Mouse (Mus musculus): Measurements from ENCODE around the gene Mef2d. TPM values are rescaled to one million over a fixed set of nuclear protein-coding genes. Genes with fewer than 3 reads are reported as not detected.

Gene Mef2d
- polyA plus RNA-seq, 1 experiment = 17.6 TPM

DNA sequence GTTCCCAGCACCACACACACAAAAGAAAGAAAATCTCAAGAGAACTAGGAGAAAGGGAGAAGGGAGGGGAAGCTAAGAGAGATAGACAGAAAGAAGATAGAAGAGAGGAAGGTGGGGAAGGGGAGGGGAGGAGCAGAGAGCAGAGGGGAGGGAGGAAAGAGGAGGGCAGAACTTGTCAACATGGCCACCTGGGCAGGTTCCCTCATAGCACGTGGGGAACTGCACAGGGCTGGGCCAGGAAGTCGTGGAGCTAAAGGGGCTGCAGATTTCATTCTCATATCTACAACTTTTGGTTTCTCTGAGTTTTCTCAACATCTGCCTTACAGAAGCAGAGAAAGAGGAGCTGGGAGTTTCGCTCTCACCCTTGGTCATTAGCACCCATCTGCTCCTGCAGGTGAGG, 14.5 kb upstream of the Mef2d start:
- no peak overlapping the region for H3K4me3 ChIP-seq (ENCODE audit: control insufficient read depth, low read depth, low read length)
- no peaks in the 10 kb centered on the region for H3K36me3 ChIP-seq (ENCODE audit: control insufficient read depth, insufficient read depth, low read length)
- TF ChIP-seq POLR2A (IDR thresholded peaks at IDR 0.05; ENCODE audit: control insufficient read depth, low read depth, low read length) (no peak), CTCF (IDR thresholded peaks at IDR 0.05; ENCODE audit: control insufficient read depth, insufficient read depth, insufficient replicate concordance, low read depth, low read length) (no peak)
- no peak overlapping the region for H3K27ac ChIP-seq (ENCODE audit: control insufficient read depth, insufficient read depth, low read depth, low read length)
- no peaks in the 10 kb centered on the region for H3K27me3 ChIP-seq (ENCODE audit: control insufficient read depth, insufficient read depth, low read length)
- no peaks in the 10 kb centered on the region for H3K4me1 ChIP-seq (ENCODE audit: control insufficient read depth, insufficient read depth, low read length)

DNA sequence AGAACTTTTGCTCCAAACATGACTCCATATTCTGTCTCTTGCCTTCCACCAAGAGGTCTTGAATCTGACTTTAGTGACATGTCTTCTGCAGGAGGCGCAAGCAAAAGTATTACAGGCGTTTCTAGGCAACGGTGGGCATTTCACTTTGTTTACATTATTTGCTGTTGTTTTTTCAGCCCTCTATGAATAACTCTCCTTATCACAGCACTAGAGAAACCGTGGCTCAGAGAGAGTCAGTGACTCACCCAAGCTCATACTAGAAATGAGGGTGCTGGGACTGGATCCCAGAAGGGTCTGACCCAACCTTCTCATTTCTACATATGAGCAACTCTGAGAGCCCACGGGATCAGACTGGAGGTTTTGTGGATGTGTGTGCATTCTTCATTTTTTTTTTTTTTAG, 14.1 kb upstream of the Mef2d start:
- H3K4me3 ChIP-seq (ENCODE audit: control insufficient read depth, low read depth, low read length) = no peak overlapping the region

DNA sequence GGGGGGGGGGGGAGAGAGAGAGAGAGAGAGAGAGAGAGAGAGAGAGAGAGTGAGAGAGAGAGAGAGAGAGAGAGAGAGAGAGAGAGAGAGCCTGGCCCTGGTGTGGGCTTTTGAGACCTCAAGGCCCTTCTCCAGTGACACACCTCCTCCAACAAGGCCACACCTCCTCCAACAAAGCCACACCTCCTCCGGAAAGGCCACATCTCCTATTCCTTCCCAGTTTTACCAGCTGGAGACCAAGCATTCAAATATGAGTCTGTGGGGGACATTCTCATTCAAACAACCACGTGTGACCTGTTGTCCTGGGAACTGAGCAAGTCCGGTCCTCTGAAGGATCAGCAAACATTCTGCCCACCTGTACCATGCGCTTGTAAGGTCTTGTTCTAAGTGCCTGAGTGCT, 13.2 kb upstream of the Mef2d start:
- Histone ChIP-seq H3K27ac (ENCODE audit: control insufficient read depth, insufficient read depth, low read depth, low read length) (no peak overlapping the region), H3K36me3 (ENCODE audit: control insufficient read depth, insufficient read depth, low read length) (no peaks in the 10 kb centered on the region), H3K27me3 (ENCODE audit: control insufficient read depth, insufficient read depth, low read length) (no peaks in the 10 kb centered on the region), H3K4me3 (ENCODE audit: control insufficient read depth, low read depth, low read length) (no peak overlapping the region), H3K4me1 (ENCODE audit: control insufficient read depth, insufficient read depth, low read length) (no peaks in the 10 kb centered on the region)
- TF ChIP-seq CTCF (IDR thresholded peaks at IDR 0.05; ENCODE audit: control insufficient read depth, insufficient read depth, insufficient replicate concordance, low read depth, low read length) = no peak
- TF ChIP-seq POLR2A (IDR thresholded peaks at IDR 0.05; ENCODE audit: control insufficient read depth, low read depth, low read length) = no peak

More for the DNA sequence above, 14.1 kb upstream of the Mef2d start:
- Histone ChIP-seq H3K27me3 (ENCODE audit: control insufficient read depth, insufficient read depth, low read length) (no peaks in the 10 kb centered on the region), H3K4me1 (ENCODE audit: control insufficient read depth, insufficient read depth, low read length) (no peaks in the 10 kb centered on the region), H3K27ac (ENCODE audit: control insufficient read depth, insufficient read depth, low read depth, low read length) (no peak overlapping the region), H3K36me3 (ENCODE audit: control insufficient read depth, insufficient read depth, low read length) (no peaks in the 10 kb centered on the region)
- TF ChIP-seq POLR2A (IDR thresholded peaks at IDR 0.05; ENCODE audit: control insufficient read depth, low read depth, low read length) (no peak), CTCF (IDR thresholded peaks at IDR 0.05; ENCODE audit: control insufficient read depth, insufficient read depth, insufficient replicate concordance, low read depth, low read length) (no peak)

DNA sequence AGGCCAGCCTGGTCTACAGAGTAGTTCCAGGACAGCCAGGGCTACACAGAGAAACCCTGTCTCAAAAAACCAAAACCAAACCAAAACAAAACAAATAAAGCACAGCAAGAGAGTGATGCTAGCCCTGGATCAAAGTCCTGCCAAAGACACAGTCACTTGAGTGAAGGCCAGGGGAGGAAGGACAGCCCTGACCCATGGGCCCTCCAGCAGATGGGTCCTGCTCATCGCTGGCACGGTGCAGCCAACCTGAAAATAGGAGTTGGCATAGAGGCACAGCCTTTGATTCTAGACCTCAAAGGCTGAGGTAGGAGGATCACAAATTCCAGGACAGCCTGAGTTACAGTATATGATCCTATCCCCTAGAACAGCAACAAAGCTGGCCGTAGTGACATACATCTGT, 11.1 kb upstream of the Mef2d start:
- Histone ChIP-seq H3K4me3 (ENCODE audit: control insufficient read depth, low read depth, low read length) (no peak overlapping the region), H3K27me3 (ENCODE audit: control insufficient read depth, insufficient read depth, low read length) (no peaks in the 10 kb centered on the region), H3K4me1 (ENCODE audit: control insufficient read depth, insufficient read depth, low read length) (no peaks in the 10 kb centered on the region), H3K27ac (ENCODE audit: control insufficient read depth, insufficient read depth, low read depth, low read length) (no peak overlapping the region), H3K36me3 (ENCODE audit: control insufficient read depth, insufficient read depth, low read length) (no peaks in the 10 kb centered on the region)
- TF ChIP-seq CTCF (IDR thresholded peaks at IDR 0.05; ENCODE audit: control insufficient read depth, insufficient read depth, insufficient replicate concordance, low read depth, low read length) (no peak), POLR2A (IDR thresholded peaks at IDR 0.05; ENCODE audit: control insufficient read depth, low read depth, low read length) (no peak)

GRCm38 (mm10) chr3:88132492-88132891, 9.7 kb upstream of the Mef2d start:
- Histone ChIP-seq H3K4me1 (ENCODE audit: control insufficient read depth, insufficient read depth, low read length) (peaks cover 2% of the 10 kb centered on the region), H3K4me3 (ENCODE audit: control insufficient read depth, low read depth, low read length) (no peak overlapping the region), H3K27ac (ENCODE audit: control insufficient read depth, insufficient read depth, low read depth, low read length) (no peak overlapping the region), H3K36me3 (ENCODE audit: control insufficient read depth, insufficient read depth, low read length) (no peaks in the 10 kb centered on the region), H3K27me3 (ENCODE audit: control insufficient read depth, insufficient read depth, low read length) (no peaks in the 10 kb centered on the region)
- no peak for TF ChIP-seq CTCF (IDR thresholded peaks at IDR 0.05; ENCODE audit: control insufficient read depth, insufficient read depth, insufficient replicate concordance, low read depth, low read length)
- no peak for TF ChIP-seq POLR2A (IDR thresholded peaks at IDR 0.05; ENCODE audit: control insufficient read depth, low read depth, low read length)

GRCm38 (mm10) chr3:88133187-88133771, 8.9 kb upstream of the Mef2d start:
- no peaks in the 10 kb centered on the region for H3K36me3 ChIP-seq (ENCODE audit: control insufficient read depth, insufficient read depth, low read length)
- TF ChIP-seq CTCF (IDR thresholded peaks at IDR 0.05; ENCODE audit: control insufficient read depth, insufficient read depth, insufficient replicate concordance, low read depth, low read length) (no peak), POLR2A (IDR thresholded peaks at IDR 0.05; ENCODE audit: control insufficient read depth, low read depth, low read length) (no peak)
- H3K27me3 ChIP-seq (ENCODE audit: control insufficient read depth, insufficient read depth, low read length) = no peaks in the 10 kb centered on the region
- peaks cover 6% of the 10 kb centered on the region for H3K4me1 ChIP-seq (ENCODE audit: control insufficient read depth, insufficient read depth, low read length)
- no peak overlapping the region for H3K27ac ChIP-seq (ENCODE audit: control insufficient read depth, insufficient read depth, low read depth, low read length)
- no peak overlapping the region for H3K4me3 ChIP-seq (ENCODE audit: control insufficient read depth, low read depth, low read length)

DNA sequence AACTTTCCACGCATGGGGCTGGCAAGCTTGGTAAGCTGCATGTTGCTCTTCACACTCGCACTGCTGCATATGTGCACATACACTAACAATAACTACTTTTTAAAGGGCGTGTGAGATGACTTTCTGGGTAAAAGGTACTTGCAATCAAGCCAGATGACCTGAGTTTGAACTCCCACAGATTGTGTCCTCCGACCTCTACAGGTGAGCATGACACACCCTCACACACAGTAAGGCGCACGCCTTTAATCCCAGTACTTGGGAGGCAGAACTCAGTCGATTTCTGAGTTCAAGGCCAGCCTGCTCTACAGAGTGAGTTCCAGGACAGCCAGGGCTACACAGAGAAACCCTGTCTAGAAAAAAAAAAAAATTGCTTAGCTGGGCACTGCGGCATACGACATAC, 5.8 kb upstream of the Mef2d start:
- Histone ChIP-seq H3K36me3 (ENCODE audit: control insufficient read depth, insufficient read depth, low read length) (no peaks in the 10 kb centered on the region), H3K4me1 (ENCODE audit: control insufficient read depth, insufficient read depth, low read length) (peaks cover 33% of the 10 kb centered on the region), H3K27ac (ENCODE audit: control insufficient read depth, insufficient read depth, low read depth, low read length) (no peak overlapping the region), H3K4me3 (ENCODE audit: control insufficient read depth, low read depth, low read length) (no peak overlapping the region), H3K27me3 (ENCODE audit: control insufficient read depth, insufficient read depth, low read length) (no peaks in the 10 kb centered on the region)
- TF ChIP-seq POLR2A (IDR thresholded peaks at IDR 0.05; ENCODE audit: control insufficient read depth, low read depth, low read length) (no peak), CTCF (IDR thresholded peaks at IDR 0.05; ENCODE audit: control insufficient read depth, insufficient read depth, insufficient replicate concordance, low read depth, low read length) (no peak)
